Mouse (Mus musculus) olfactory bulb, adult 2 months (tissue): Measurements from ENCODE around the gene Chrm3. TPM values are rescaled to one million over a fixed set of nuclear protein-coding genes. Genes with fewer than 3 reads are reported as not detected.

Experiments used
- H3K27ac ChIP-seq: fragments of 200-500 bp; 2 replicates; pipeline ENCODE4 v1.5.1; 2012; ENCODE audit warnings: low read depth, low read length; ENCODE audit not compliant: insufficient read depth
- H3K4me1 ChIP-seq: fragments of 200-500 bp; 2 replicates; pipeline ENCODE4 v1.6.1; 2012; ENCODE audit warnings: low read length; ENCODE audit not compliant: control insufficient read depth, insufficient read depth
- H3K4me3 ChIP-seq: fragments of 200-500 bp; 2 replicates; pipeline ENCODE4 v1.5.1; 2012; ENCODE audit warnings: mild to moderate bottlenecking, low read depth, low read length, moderate library complexity; ENCODE audit not compliant: insufficient read depth
- CTCF ChIP-seq: fragments of 200-500 bp; IDR thresholded peaks from 2 replicates; pipeline ENCODE4 v1.5.1; 2012; ENCODE audit warnings: low read depth, mild to moderate bottlenecking, low read length, moderate library complexity; ENCODE audit not compliant: insufficient read depth
- POLR2A ChIP-seq: fragments of 200-500 bp; IDR thresholded peaks from 2 replicates; pipeline ENCODE4 v1.6.1; 2012; ENCODE audit warnings: mild to moderate bottlenecking, low read depth, low read length, moderate library complexity; ENCODE audit not compliant: insufficient read depth
- WGBS: fragments of 180-500 bp; shearing (Covaris S2); methylation state at CpG from one replicate; pipeline ENCODE4 v1.1.7; 2018; 5-methylcytosine and 5-hydroxymethylcytosine counted together
- polyA plus RNA-seq: library from polyadenylated mRNA; stranded (reverse); fragments of >200 nt; gene quantifications from 2 replicates; pipeline ENCODE4 v1.2.4, GENCODE M21; 2012; ENCODE audit warnings: low replicate concordance; ENCODE audit not compliant: missing spikeins, insufficient read depth, insufficient read length

Chrm3 gene
- polyA plus RNA-seq, 1 experiment, result not detected

DNA sequence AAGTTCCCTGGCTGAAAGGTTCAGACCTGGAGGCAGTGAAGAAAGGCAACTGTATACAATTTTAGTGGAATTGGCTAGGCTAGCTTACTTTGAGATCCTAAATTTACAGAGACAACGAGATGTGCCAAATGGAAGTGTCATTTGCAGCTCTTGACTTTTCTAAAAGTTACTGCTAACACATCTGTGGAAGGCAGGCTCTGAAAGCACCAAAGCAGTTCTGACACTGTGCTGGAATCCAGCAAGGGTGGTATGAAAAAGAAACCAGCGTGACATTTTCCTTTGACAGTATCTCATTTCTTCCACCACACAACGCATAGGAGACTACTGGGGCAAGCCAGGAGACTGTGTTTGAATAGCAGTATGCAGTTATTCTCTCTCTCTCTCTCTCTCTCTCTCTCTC is 120.4 kb downstream of the Chrm3 start:
- WGBS, result 77% methylated on average over 3 of the region's 3 CpGs
- TF ChIP-seq POLR2A, result no peak
- no peak for TF ChIP-seq CTCF
- Histone ChIP-seq H3K4me3 (no peak overlapping the region), H3K4me1 (peaks cover 3% of the 10 kb centered on the region; the same call in 1 of the 2 replicates), H3K27ac (no peak overlapping the region)

DNA sequence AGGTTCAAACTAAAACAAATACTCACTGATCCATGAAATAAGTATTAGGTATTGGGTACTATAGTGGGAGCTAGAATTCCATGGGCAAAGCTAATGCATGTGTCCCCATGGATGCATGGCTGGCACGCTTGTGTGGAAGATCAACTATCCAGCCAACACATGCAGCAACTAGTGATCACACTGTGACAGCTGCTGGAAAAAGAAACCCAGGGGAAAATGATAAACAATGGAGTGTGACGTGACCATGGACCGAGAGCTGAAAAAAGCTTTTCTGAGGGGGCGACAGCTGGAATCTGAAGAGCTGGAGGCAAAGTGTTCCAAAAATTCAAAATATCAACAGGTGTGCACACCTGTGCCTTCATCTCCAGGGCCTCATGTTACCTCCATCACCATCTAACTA is 120.8 kb downstream of the Chrm3 start:
- Histone ChIP-seq H3K4me1 (peaks cover 3% of the 10 kb centered on the region; the same call in 1 of the 2 replicates), H3K27ac (no peak overlapping the region), H3K4me3 (no peak overlapping the region)
- no peak for TF ChIP-seq POLR2A
- whole genome bisulfite sequencing, result 67% methylated on average over 4 of the region's 4 CpGs

- peaks cover 3% of the 10 kb centered on the region; the same call in 1 of the 2 replicates for H3K4me1 ChIP-seq
- TF ChIP-seq CTCF, result no peak
- no peak for TF ChIP-seq POLR2A
- H3K4me3 ChIP-seq, result no peak overlapping the region
- 74% methylated on average over 2 of the region's 2 CpGs for WGBS
- no peak overlapping the region for H3K27ac ChIP-seq
Measured at GRCm38 (mm10) chr13:10237616-10238015, 123.0 kb downstream of the Chrm3 start.

DNA sequence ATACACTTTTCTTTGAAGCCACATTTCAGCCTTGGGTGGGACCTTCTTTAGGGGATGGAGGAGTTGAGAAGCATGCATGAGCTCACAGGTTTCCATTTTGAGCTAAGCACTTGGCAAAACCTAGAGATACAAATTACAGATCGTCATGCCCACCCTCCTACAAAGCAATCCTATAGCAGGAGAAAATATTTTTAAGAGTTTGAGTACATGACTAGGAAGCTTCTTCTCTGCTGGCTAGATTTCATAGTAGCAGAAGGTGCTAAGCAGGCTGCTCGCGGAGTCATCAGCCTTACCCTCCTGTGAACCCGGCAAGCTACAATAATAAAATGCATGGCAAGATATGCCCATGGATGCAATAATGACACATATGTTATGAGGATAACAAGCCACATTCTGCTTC is 124.4 kb downstream of the Chrm3 start:
- 82% methylated on average over 4 of the region's 4 CpGs for WGBS
- no peak overlapping the region for H3K27ac ChIP-seq
- H3K4me3 ChIP-seq, result no peak overlapping the region
- peaks cover 3% of the 10 kb centered on the region; the same call in 1 of the 2 replicates for H3K4me1 ChIP-seq
- TF ChIP-seq POLR2A (no peak), CTCF (no peak)

- WGBS, result 82% methylated on average over 5 of the region's 5 CpGs
- no peak for TF ChIP-seq POLR2A
- TF ChIP-seq CTCF, result no peak
- Histone ChIP-seq H3K4me3 (no peak overlapping the region), H3K4me1 (peaks cover 3% of the 10 kb centered on the region; the same call in 1 of the 2 replicates), H3K27ac (no peak overlapping the region)
Measured at GRCm38 (mm10) chr13:10235391-10236169, 125.1 kb downstream of the Chrm3 start.

DNA sequence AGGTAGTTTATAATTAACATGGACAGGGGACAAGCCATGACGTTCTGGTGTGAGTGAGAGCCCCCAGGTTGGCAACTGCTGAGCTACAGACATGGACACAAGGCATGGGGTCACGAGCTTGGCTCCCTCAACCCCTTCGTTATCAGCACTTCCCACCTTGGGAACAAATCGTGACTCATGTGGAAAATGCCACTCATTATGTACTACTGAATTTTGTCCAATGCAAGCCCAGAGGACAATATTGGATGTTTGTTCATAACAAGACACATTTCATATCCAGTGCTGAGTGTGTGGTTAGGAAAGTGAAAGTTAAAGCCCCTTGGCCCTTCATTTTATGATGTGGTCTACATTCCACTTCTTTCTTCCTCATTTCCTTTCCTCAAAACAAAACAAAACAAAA is 140.2 kb downstream of the Chrm3 start:
- Histone ChIP-seq H3K4me1 (no peaks in the 10 kb centered on the region), H3K4me3 (no peak overlapping the region), H3K27ac (no peak overlapping the region)
- TF ChIP-seq CTCF (no peak), POLR2A (no peak)
- WGBS, result 72% methylated on average over 4 of the region's 4 CpGs

GRCm38 (mm10) chr13:10212112-10212511 is 148.5 kb downstream of the Chrm3 start:
- Histone ChIP-seq H3K27ac (no peak overlapping the region), H3K4me1 (no peaks in the 10 kb centered on the region), H3K4me3 (no peak overlapping the region)
- no peak for TF ChIP-seq POLR2A
- no peak for TF ChIP-seq CTCF
- 82% methylated on average over 2 of the region's 2 CpGs for WGBS

- H3K4me1 ChIP-seq, result no peaks in the 10 kb centered on the region
- TF ChIP-seq CTCF, result no peak
- no peak for TF ChIP-seq POLR2A
- 86% methylated on average over 1 of the region's 1 CpGs for WGBS
- H3K4me3 ChIP-seq, result no peak overlapping the region
- H3K27ac ChIP-seq, result no peak overlapping the region
Measured at GRCm38 (mm10) chr13:10210522-10211244, 150.0 kb downstream of the Chrm3 start.

- WGBS, result 78% methylated on average over 6 of the region's 6 CpGs
- no peak overlapping the region for H3K27ac ChIP-seq
- H3K4me3 ChIP-seq, result no peak overlapping the region
- TF ChIP-seq POLR2A (no peak), CTCF (no peak)
- no peaks in the 10 kb centered on the region for H3K4me1 ChIP-seq
Measured at GRCm38 (mm10) chr13:10199206-10199956, 161.3 kb downstream of the Chrm3 start.
